Mouse (Mus musculus) stomach, postnatal 0 days (tissue): ENCODE measurements around the gene Phlda1. TPM values are rescaled to one million over a fixed set of nuclear protein-coding genes. Genes with fewer than 3 reads are reported as not detected.

Experiments used
- ATAC-seq: fragments of 200-750 bp; cut with Nextera tagmentation; 2 replicates; pipeline ENCODE4 v1.8.0; 2017; ENCODE audit not compliant: low FRiP score, low TSS enrichment
- DNase-seq: peaks from one replicate; pipeline ENCODE4 v3.0.0-alpha.2; 2016; ENCODE audit warnings: low spot score
- H3K27ac ChIP-seq: fragments of 300-500 bp; sonication (generic); replicated peaks from 2 replicates; pipeline ENCODE4 v1.5.1; 2014; ENCODE audit warnings: mild to moderate bottlenecking, control low read depth
- H3K27me3 ChIP-seq: fragments of 300-500 bp; sonication (generic); 2 replicates; pipeline ENCODE4 v1.6.1; 2014; ENCODE audit warnings: low read length; ENCODE audit not compliant: control insufficient read depth, insufficient read depth
- H3K36me3 ChIP-seq: fragments of 300-500 bp; sonication (generic); 2 replicates; pipeline ENCODE4 v1.6.1; 2014; ENCODE audit warnings: low read length, mixed read lengths; ENCODE audit not compliant: control insufficient read depth, insufficient read depth
- H3K4me1 ChIP-seq: fragments of 300-500 bp; sonication (generic); replicated peaks from 2 replicates; pipeline ENCODE4 v1.6.1; 2014; ENCODE audit warnings: antibody characterized with exemption; ENCODE audit not compliant: control insufficient read depth, insufficient read depth
- H3K4me2 ChIP-seq: fragments of 300-500 bp; sonication (generic); replicated peaks from 2 replicates; pipeline ENCODE4 v1.6.1; 2014; ENCODE audit warnings: low read depth, mild to moderate bottlenecking, control low read depth, moderate library complexity
- H3K4me3 ChIP-seq: fragments of 300-500 bp; sonication (generic); 2 replicates; pipeline ENCODE4 v1.5.1; 2014; ENCODE audit warnings: low read depth, low read length, control low read depth
- H3K9ac ChIP-seq: fragments of 300-500 bp; sonication (generic); 2 replicates; pipeline ENCODE4 v1.6.1; 2014; ENCODE audit warnings: mild to moderate bottlenecking, low read length, control low read depth, mixed read lengths
- H3K9me3 ChIP-seq: fragments of 300-500 bp; sonication (generic); 2 replicates; pipeline ENCODE4 v1.6.1; 2016; ENCODE audit warnings: low read length; ENCODE audit not compliant: control insufficient read depth
- CTCF ChIP-seq: IDR thresholded peaks from 2 replicates; pipeline ENCODE4 v1.5.1; 2016; ENCODE audit warnings: antibody characterized with exemption, low read depth, mild to moderate bottlenecking, moderate library complexity
- EP300 ChIP-seq: optimal IDR thresholded peaks from 2 replicates; pipeline ENCODE3; 2016; ENCODE audit warnings: antibody characterized with exemption
- WGBS: fragments of 180-500 bp; shearing (Covaris S2); extraction: QIAGEN DNeasy Blood & Tissue Kit; methylation state at CpG from one replicate; pipeline ENCODE4 v1.1.7; 2014; 5-methylcytosine and 5-hydroxymethylcytosine counted together
- polyA plus RNA-seq: library from polyadenylated mRNA; unstranded; fragments of >200 nt; fragmentation: Nextera tagmentation; extraction: Ambion mirVana; gene quantifications from 2 replicates; pipeline ENCODE4 v1.2.1, GENCODE M21; 2015

Phlda1 gene
- polyA plus RNA-seq, 1 experiment from 2014 or later: 29.6 TPM

- no peak overlapping the region for H3K9ac ChIP-seq
- 0 out of 2 replicates have a peak overlapping the region, but pooled peaks have one; percentile 24 for H3K27ac ChIP-seq
- ATAC-seq (peak; percentile 80), DNase-seq (peak; percentile 70)
- no peaks in the 10 kb centered on the region for H3K27me3 ChIP-seq
- no peak overlapping the region for H3K4me3 ChIP-seq
- H3K36me3 ChIP-seq: no peaks in the 10 kb centered on the region
- 55% methylated on average over 4 of the region's 4 CpGs for WGBS
- TF ChIP-seq CTCF: no peak
- no peak for TF ChIP-seq EP300
- no peaks in the 10 kb centered on the region for H3K9me3 ChIP-seq
- H3K4me2 ChIP-seq: no peak overlapping the region
- H3K4me1 ChIP-seq: peaks cover 12% of the 10 kb centered on the region
Measured at GRCm38 (mm10) chr10:111545648-111546047, 39.6 kb downstream of the Phlda1 start.

GRCm38 (mm10) chr10:111547881-111548372 lies 41.8 kb downstream of the Phlda1 start:
- H3K9me3 ChIP-seq: no peaks in the 10 kb centered on the region
- no peak overlapping the region for H3K4me3 ChIP-seq
- H3K36me3 ChIP-seq: no peaks in the 10 kb centered on the region
- no peak overlapping the region for H3K4me2 ChIP-seq
- H3K27ac ChIP-seq: no peak overlapping the region
- H3K9ac ChIP-seq: no peak overlapping the region
- TF ChIP-seq EP300 (no peak), CTCF (no peak)
- WGBS: 60% methylated on average over 10 of the region's 10 CpGs
- H3K27me3 ChIP-seq: no peaks in the 10 kb centered on the region
- no peak for DNase-seq
- peaks cover 12% of the 10 kb centered on the region for H3K4me1 ChIP-seq
- ATAC-seq: no peak

GRCm38 (mm10) chr10:111550075-111550695 lies 44.1 kb downstream of the Phlda1 start:
- H3K27ac ChIP-seq: peak overlapping the region; percentile 84
- WGBS: 28% methylated on average over 6 of the region's 6 CpGs
- peak; percentile 66 for ATAC-seq

GRCm38 (mm10) chr10:111553695-111554094 lies 47.6 kb downstream of the Phlda1 start:
- Histone ChIP-seq H3K9me3 (no peaks in the 10 kb centered on the region), H3K27ac (no peak overlapping the region), H3K4me2 (no peak overlapping the region), H3K27me3 (no peaks in the 10 kb centered on the region), H3K4me1 (peaks cover 3% of the 10 kb centered on the region; the same call in 1 of the 2 replicates), H3K36me3 (no peaks in the 10 kb centered on the region), H3K4me3 (no peak overlapping the region), H3K9ac (no peak overlapping the region)
- 37% methylated on average over 7 of the region's 7 CpGs for WGBS
- no peak for ATAC-seq
- TF ChIP-seq EP300 (no peak), CTCF (no peak)
- DNase-seq: no peak

More at GRCm38 (mm10) chr10:111550075-111550695, 44.1 kb downstream of the Phlda1 start:
- no peaks in the 10 kb centered on the region for H3K27me3 ChIP-seq
- H3K4me1 ChIP-seq: peaks cover 3% of the 10 kb centered on the region; the same call in 1 of the 2 replicates
- H3K9me3 ChIP-seq: no peaks in the 10 kb centered on the region
- H3K4me3 ChIP-seq: no peak overlapping the region
- no peak for TF ChIP-seq EP300
- no peak for TF ChIP-seq CTCF
- H3K9ac ChIP-seq: no peak overlapping the region
- no peak overlapping the region for H3K4me2 ChIP-seq
- DNase-seq: peak; percentile 57
- no peaks in the 10 kb centered on the region for H3K36me3 ChIP-seq

GRCm38 (mm10) chr10:111554651-111555050 lies 48.6 kb downstream of the Phlda1 start:
- no peaks in the 10 kb centered on the region for H3K36me3 ChIP-seq
- H3K9me3 ChIP-seq: no peaks in the 10 kb centered on the region
- DNase-seq: no peak

GRCm38 (mm10) chr10:111558211-111558610 lies 52.1 kb downstream of the Phlda1 start:
- WGBS: 48% methylated on average over 5 of the region's 5 CpGs
- Histone ChIP-seq H3K4me2 (no peak overlapping the region), H3K27me3 (no peaks in the 10 kb centered on the region), H3K36me3 (no peaks in the 10 kb centered on the region), H3K9me3 (no peaks in the 10 kb centered on the region), H3K4me3 (no peak overlapping the region), H3K4me1 (no peaks in the 10 kb centered on the region), H3K27ac (no peak overlapping the region), H3K9ac (no peak overlapping the region)
- TF ChIP-seq CTCF (no peak), EP300 (no peak)
- peak; percentile 88 for ATAC-seq
- peak; percentile 60 for DNase-seq

More at GRCm38 (mm10) chr10:111554651-111555050, 48.6 kb downstream of the Phlda1 start:
- Histone ChIP-seq H3K4me1 (peaks cover 3% of the 10 kb centered on the region; the same call in 1 of the 2 replicates), H3K27ac (no peak overlapping the region), H3K4me2 (no peak overlapping the region), H3K9ac (no peak overlapping the region), H3K4me3 (no peak overlapping the region), H3K27me3 (no peaks in the 10 kb centered on the region)
- no peak for ATAC-seq
- 77% methylated on average over 5 of the region's 5 CpGs for WGBS
- TF ChIP-seq EP300: no peak
- no peak for TF ChIP-seq CTCF

Other genes starting within 250 kb of the Phlda1 start
- 1.5 and 1.7 TPM in 2 replicates for gene Bbs10, start 207.6 kb upstream of the Phlda1 start, polyA plus RNA-seq
- gene Nap1l1, start 33.1 kb upstream of the Phlda1 start, polyA plus RNA-seq: 85.1 and 90.6 TPM in 2 replicates